Mouse (Mus musculus) neural tube, embryonic 11.5 days (tissue): Measurements from ENCODE around the gene Ccdc182. TPM values are rescaled to one million over a fixed set of nuclear protein-coding genes. Genes with fewer than 3 reads are reported as not detected.

Experiments used
- ATAC-seq: fragments of 200-750 bp; cut with Nextera tagmentation; 2 replicates; pipeline ENCODE4 v1.8.0; 2017; ENCODE audit warnings: moderate number of reproducible peaks, mild to moderate bottlenecking, moderate TSS enrichment, moderate library complexity; ENCODE audit not compliant: insufficient read depth, low FRiP score, low TSS enrichment
- DNase-seq: peaks from one replicate; pipeline ENCODE4 v3.0.0-alpha.2; 2015; ENCODE audit warnings: low spot score
- H3K27ac ChIP-seq: fragments of 300-500 bp; sonication (generic); 2 replicates; pipeline ENCODE4 v1.5.1; 2014; ENCODE audit warnings: low read depth, mild to moderate bottlenecking, low read length
- H3K27me3 ChIP-seq: fragments of 300-500 bp; sonication (generic); 2 replicates; pipeline ENCODE4 v1.6.1; 2014; ENCODE audit warnings: mild to moderate bottlenecking, low read length, mixed read lengths; ENCODE audit not compliant: control insufficient read depth, insufficient read depth
- H3K36me3 ChIP-seq: fragments of 300-500 bp; sonication (generic); 2 replicates; pipeline ENCODE4 v1.6.1; 2014; ENCODE audit warnings: mild to moderate bottlenecking, low read length, moderate library complexity, mixed read lengths; ENCODE audit not compliant: control insufficient read depth, insufficient read depth
- H3K4me1 ChIP-seq: fragments of 300-500 bp; sonication (generic); 2 replicates; pipeline ENCODE4 v1.6.1; 2014; ENCODE audit warnings: low read length, mixed read lengths; ENCODE audit not compliant: control insufficient read depth, insufficient read depth
- H3K4me2 ChIP-seq: fragments of 300-500 bp; sonication (generic); 2 replicates; pipeline ENCODE4 v1.6.1; 2014; ENCODE audit warnings: low read depth, mild to moderate bottlenecking, moderate library complexity
- H3K4me3 ChIP-seq: fragments of 300-500 bp; sonication (generic); 2 replicates; pipeline ENCODE4 v1.5.1; 2014; ENCODE audit warnings: low read depth, low read length
- H3K9ac ChIP-seq: fragments of 300-500 bp; sonication (generic); 2 replicates; pipeline ENCODE4 v1.6.1; 2014; ENCODE audit warnings: mild to moderate bottlenecking, low read length
- H3K9me3 ChIP-seq: fragments of 300-500 bp; sonication (generic); 2 replicates; pipeline ENCODE4 v1.6.1; 2016; ENCODE audit warnings: low read length; ENCODE audit not compliant: control insufficient read depth
- WGBS: fragments of 180-500 bp; shearing (Covaris S2); extraction: QIAGEN DNeasy Blood & Tissue Kit; methylation state at CpG from one replicate; pipeline ENCODE4 v1.1.7; 2014; 5-methylcytosine and 5-hydroxymethylcytosine counted together
- polyA plus RNA-seq: library from polyadenylated mRNA; unstranded; fragments of >200 nt; fragmentation: Nextera tagmentation; extraction: Ambion mirVana; gene quantifications from 2 replicates; pipeline ENCODE4 v1.2.1, GENCODE M21; 2014

The Ccdc182 gene
- polyA plus RNA-seq, 1 experiment from 2014 or later: 17.9 TPM

DNA sequence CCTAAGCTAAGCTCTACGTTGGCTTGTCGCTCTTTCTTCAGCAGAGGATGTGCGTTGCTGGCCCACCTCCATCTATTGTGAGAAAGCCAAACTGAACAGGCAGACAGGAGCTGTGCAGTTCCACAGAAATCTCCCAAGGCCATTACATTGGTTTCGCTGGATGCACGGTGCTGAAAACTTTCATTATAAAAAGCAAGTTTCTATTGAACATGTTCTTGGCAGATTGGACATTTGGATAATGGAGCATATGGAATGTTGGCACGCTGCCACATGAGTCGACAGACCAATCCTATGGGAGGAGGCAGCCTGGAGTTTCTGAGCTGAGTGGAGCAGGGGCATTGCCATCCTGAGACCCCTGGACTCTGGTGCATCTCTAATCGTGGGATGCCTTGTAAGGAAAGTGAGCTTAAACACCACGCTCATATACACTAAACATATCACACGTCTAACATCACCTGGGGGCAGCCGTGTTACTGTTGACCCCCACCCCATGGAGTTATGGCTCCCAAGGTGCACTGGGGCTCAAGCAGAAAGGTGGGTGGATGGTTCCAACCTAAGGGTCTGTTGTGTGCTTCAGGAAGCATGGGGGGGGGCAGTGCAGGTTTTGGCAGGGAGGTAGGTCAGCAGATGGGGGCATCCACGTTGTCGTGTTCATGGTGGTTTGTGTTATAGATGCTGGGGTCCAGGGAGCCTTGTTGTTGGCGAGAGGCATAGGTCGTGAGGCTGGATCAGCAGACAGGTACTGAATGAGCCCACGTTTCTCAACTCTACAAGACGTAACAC is 35.1 kb downstream of the Ccdc182 start:
- no peaks in the 10 kb centered on the region for H3K9me3 ChIP-seq
- no peaks in the 10 kb centered on the region for H3K27me3 ChIP-seq
- WGBS: 93% methylated on average over 17 of the region's 17 CpGs
- H3K36me3 ChIP-seq: no peaks in the 10 kb centered on the region; the same call in 1 of the 2 replicates
- H3K9ac ChIP-seq: no peak overlapping the region
- peaks cover 17% of the 10 kb centered on the region for H3K4me1 ChIP-seq
- H3K4me3 ChIP-seq: no peak overlapping the region
- DNase-seq (no peak), ATAC-seq (no peak)
- H3K4me2 ChIP-seq: no peak overlapping the region
- H3K27ac ChIP-seq: no peak overlapping the region

DNA sequence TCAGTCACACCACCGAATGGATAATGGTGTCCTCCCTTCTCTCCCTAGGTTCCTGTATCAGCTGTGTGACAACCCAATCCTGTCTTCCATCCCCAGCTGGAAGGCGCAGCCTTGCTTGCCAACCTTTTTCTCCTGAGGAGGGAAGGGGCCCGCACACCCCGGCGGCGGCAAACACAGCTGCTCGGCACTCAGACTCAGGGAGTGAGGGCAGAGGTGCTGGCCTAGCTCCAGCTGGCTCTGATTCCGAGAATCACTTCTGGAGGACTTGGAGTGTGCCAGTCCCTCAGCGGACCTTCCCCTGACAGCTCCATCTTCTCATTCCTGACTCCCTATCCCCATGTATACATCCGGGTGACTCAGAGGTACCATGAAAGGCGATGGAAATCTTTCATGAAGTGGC is 36.9 kb downstream of the Ccdc182 start:
- Histone ChIP-seq H3K4me1 (peaks cover 17% of the 10 kb centered on the region), H3K4me2 (no peak overlapping the region), H3K27ac (no peak overlapping the region), H3K27me3 (no peaks in the 10 kb centered on the region), H3K9ac (no peak overlapping the region), H3K4me3 (no peak overlapping the region), H3K36me3 (no peaks in the 10 kb centered on the region; the same call in none of the 2 replicates), H3K9me3 (no peaks in the 10 kb centered on the region)
- DNase-seq (no peak), ATAC-seq (no peak)
- WGBS: 68% methylated on average over 11 of the region's 11 CpGs

DNA sequence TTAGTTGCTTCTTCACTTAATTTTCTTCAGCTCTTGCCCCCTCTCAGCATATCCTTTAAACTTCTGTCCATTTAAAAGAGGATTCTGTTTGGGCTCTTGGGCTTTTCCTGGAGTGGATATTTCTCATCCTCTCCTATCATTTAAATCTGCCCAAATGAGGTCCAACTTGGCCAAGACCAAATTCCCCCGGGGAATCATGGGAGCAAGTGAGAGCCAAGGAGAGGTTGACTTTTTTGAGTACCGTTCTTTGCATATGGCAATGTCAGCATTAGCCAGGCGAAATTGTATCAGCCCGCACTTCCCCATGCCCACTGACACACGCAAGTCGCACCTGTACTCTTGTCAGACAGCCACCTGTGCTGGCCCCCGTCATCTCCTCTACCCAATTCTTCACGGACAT is 37.9 kb downstream of the Ccdc182 start:
- no peak overlapping the region; the same call in 1 of the 2 replicates for H3K27ac ChIP-seq
- no peak overlapping the region for H3K4me2 ChIP-seq
- no peak overlapping the region for H3K9ac ChIP-seq
- H3K4me3 ChIP-seq: no peak overlapping the region
- 95% methylated on average over 8 of the region's 8 CpGs for WGBS
- no peaks in the 10 kb centered on the region for H3K9me3 ChIP-seq
- ATAC-seq (no peak), DNase-seq (no peak)
- peaks cover 15% of the 10 kb centered on the region for H3K4me1 ChIP-seq
- H3K27me3 ChIP-seq: no peaks in the 10 kb centered on the region
- no peaks in the 10 kb centered on the region; the same call in none of the 2 replicates for H3K36me3 ChIP-seq

DNA sequence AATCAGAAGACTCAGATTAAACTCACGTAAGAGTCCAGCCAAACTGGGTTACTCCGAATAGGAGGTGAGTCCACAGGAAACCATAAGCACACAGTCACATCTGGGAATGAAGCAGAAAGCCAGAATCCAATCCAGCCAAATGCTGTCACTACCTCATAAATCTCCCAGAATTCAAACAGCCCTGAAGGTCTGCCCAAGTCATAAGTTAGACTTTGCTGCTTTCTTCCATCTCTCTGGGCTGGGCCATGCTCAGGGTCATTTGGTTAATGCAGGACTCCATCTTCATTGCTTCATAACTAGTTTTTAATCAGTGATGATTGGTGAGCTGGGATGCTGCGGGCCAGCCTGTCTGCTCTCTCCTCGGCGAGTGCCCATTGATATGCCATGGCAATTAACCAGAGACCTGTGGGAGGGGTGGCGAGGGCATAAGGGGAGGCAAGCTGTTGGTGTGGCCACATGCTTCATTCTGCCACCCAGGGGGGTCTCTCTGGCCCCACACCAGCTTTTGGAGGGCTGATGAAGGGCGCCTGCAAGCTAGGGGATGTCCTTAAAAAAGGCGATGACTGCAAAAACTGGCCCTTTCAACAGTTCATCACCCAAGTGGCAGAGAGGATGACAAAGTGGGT is 38.6 kb downstream of the Ccdc182 start:
- ATAC-seq: no peak
- Histone ChIP-seq H3K4me2 (no peak overlapping the region), H3K9me3 (no peaks in the 10 kb centered on the region), H3K4me3 (no peak overlapping the region), H3K36me3 (no peaks in the 10 kb centered on the region; the same call in none of the 2 replicates), H3K27ac (no peak overlapping the region), H3K9ac (no peak overlapping the region), H3K4me1 (peaks cover 8% of the 10 kb centered on the region), H3K27me3 (no peaks in the 10 kb centered on the region)
- DNase-seq: no peak
- WGBS: 79% methylated on average over 8 of the region's 8 CpGs

DNA sequence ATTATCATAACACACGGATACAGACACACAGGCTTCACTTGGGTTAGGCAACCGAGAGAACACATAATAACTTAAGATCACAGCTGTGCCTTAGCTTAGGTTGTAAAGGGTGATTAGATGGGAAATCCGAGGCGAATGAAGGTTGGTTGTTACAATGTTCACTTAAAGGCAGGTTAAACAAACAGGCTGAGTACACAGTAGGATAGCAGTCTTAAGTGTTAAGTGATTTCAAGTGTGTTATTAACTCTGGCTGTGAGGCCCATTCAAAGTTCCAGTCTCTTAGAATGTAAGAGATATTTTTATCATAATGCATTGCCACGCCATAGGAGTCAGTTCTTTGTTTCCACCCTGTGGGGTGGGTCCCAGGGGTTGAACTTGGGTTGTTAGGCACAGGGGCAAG is 41.0 kb downstream of the Ccdc182 start:
- no peak for DNase-seq
- 55% methylated on average over 5 of the region's 5 CpGs for WGBS

DNA sequence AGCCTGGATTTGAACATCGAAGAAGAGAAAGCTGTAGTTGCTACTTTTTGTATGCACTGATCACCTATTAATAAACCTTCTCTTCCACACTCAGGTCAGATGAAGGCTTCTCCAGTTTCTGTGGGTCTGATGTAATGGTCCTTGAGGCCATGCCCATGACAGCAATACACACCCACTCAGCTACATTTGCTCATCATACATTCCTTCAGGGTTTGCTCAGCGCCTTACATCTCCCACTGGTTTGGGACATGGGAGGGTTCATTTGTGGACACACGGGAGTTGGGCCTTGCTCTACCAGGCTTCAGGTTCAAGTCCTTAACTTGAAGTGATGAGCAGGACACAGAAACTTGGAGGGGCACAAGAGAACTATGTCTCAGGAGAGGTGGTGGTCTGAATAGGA is 44.1 kb downstream of the Ccdc182 start:
- Histone ChIP-seq H3K27me3 (no peaks in the 10 kb centered on the region), H3K27ac (no peak overlapping the region), H3K9ac (no peak overlapping the region), H3K36me3 (no peaks in the 10 kb centered on the region; the same call in 1 of the 2 replicates), H3K9me3 (no peaks in the 10 kb centered on the region), H3K4me3 (no peak overlapping the region), H3K4me1 (no peaks in the 10 kb centered on the region), H3K4me2 (no peak overlapping the region)
- no peak for ATAC-seq
- no peak for DNase-seq
- WGBS: 95% methylated on average over 3 of the region's 3 CpGs

More for the DNA sequence above, 41.0 kb downstream of the Ccdc182 start:
- no peaks in the 10 kb centered on the region; the same call in none of the 2 replicates for H3K36me3 ChIP-seq
- H3K4me1 ChIP-seq: peaks cover 6% of the 10 kb centered on the region
- no peaks in the 10 kb centered on the region for H3K9me3 ChIP-seq
- no peak overlapping the region for H3K9ac ChIP-seq
- no peak overlapping the region for H3K4me3 ChIP-seq
- H3K27me3 ChIP-seq: no peaks in the 10 kb centered on the region
- no peak for ATAC-seq
- no peak overlapping the region for H3K27ac ChIP-seq
- H3K4me2 ChIP-seq: no peak overlapping the region

Other genes with a start within 250 kb of the Ccdc182 start
- gene Srsf1, start 246.7 kb upstream of the Ccdc182 start, polyA plus RNA-seq: 488 and 497 TPM in 2 replicates
- 76.2 and 78.4 TPM in 2 replicates for gene Vezf1, start 225.8 kb upstream of the Ccdc182 start, polyA plus RNA-seq
- gene Cuedc1, start 196.0 kb upstream of the Ccdc182 start, polyA plus RNA-seq: 18.2 and 21.3 TPM in 2 replicates
- gene Mrps23, start 89.7 kb upstream of the Ccdc182 start, polyA plus RNA-seq: 76.3 and 85.5 TPM in 2 replicates